Mouse (Mus musculus) CH12.LX (cell line): ENCODE results near the gene Podxl.

ENCODE experiments used
- CTCF ChIP-seq, 2 experiments: IDR thresholded peaks in 1 of 2; conservative IDR thresholded peaks in 1 of 2; 2 replicates each; pipeline ENCODE4 v1.5.1; 2011 to 2012; ENCODE audit warnings: low read depth in 2 of 2, low read length in 2 of 2, improper control_type of control experiment in 1 of 2, inconsistent platforms in 1 of 2, mild to moderate bottlenecking in 1 of 2, moderate library complexity in 1 of 2
- GABPA ChIP-seq: IDR thresholded peaks from 2 replicates; pipeline ENCODE4 v1.6.1; 2012; ENCODE audit warnings: low read depth, low read length, improper control_type of control experiment, inconsistent platforms; ENCODE audit not compliant: insufficient replicate concordance
- USF2 ChIP-seq: conservative IDR thresholded peaks from 2 replicates; pipeline ENCODE4 v1.6.1; 2011; ENCODE audit warnings: low read depth, low read length, improper control_type of control experiment

DNA sequence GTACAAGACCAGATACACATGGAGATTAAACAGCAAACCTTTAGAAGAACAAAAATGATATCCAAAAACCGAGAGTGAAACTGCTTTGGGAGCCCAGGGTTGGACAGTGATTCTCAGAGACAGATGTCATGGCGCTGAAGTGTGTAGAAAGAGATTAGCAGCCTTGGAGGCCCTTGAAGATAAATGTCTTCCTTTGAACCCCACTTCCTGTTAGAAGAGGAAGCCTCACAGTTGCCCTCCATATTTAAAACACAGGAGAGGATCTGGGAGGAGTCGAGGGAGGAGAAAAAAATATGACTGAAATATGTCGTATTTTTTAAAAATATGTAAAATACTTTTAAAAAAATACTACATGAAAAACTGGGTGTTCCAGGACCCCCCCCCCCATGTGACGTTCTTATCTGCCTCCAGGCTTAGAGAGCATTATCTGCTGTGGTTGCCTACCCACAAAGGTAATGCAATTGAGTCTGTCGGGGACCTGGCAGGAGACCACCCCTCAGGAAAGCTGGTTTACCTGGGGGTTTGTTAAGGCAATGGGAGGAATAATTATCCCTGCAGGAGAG lies 34.6 kb upstream of the Podxl start:
- TF ChIP-seq GABPA (no peak), CTCF (conservative IDR thresholded peaks at IDR 0.05 in 1 of 2, IDR thresholded peaks at IDR 0.05 in 1 of 2; ENCODE audit: low read depth in 2 of 2, low read length in 2 of 2) (no peak), USF2 (no peak)
